Mouse (Mus musculus) lung, postnatal 10 days (tissue): Measurements from ENCODE around the gene Tle6.

Experiments
- DNase-seq: peaks from one replicate; pipeline ENCODE4 v3.0.0; 2021

Gene Tle6

DNA sequence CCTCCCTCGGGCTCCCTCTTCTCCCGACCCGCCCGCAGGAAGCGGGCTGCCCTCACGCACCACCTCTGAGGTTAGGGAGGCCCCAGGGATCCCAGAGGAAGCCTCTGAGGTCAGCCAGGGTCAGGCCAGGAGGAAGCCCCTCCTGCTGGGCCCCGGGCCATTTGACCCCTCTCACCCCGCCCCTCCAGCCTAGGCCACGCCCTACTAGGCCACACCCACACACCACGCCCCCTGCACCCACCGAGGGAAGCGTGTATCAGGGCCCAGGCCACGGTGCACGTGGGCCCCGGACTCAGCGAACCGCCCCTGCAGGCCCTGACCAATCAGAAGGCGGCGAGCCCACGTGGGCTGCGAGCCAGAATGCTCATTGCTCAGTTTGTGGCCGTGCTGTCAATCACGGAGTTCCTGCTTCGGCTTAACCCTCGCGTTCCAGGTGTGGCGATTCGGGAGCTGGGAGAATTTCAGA lies at the start of gene Tle6:
Gene Tle6 (minus strand): TSS at position 336 of the 466 bp plus-strand sequence.
- peak; percentile 97 for DNase-seq

DNA sequence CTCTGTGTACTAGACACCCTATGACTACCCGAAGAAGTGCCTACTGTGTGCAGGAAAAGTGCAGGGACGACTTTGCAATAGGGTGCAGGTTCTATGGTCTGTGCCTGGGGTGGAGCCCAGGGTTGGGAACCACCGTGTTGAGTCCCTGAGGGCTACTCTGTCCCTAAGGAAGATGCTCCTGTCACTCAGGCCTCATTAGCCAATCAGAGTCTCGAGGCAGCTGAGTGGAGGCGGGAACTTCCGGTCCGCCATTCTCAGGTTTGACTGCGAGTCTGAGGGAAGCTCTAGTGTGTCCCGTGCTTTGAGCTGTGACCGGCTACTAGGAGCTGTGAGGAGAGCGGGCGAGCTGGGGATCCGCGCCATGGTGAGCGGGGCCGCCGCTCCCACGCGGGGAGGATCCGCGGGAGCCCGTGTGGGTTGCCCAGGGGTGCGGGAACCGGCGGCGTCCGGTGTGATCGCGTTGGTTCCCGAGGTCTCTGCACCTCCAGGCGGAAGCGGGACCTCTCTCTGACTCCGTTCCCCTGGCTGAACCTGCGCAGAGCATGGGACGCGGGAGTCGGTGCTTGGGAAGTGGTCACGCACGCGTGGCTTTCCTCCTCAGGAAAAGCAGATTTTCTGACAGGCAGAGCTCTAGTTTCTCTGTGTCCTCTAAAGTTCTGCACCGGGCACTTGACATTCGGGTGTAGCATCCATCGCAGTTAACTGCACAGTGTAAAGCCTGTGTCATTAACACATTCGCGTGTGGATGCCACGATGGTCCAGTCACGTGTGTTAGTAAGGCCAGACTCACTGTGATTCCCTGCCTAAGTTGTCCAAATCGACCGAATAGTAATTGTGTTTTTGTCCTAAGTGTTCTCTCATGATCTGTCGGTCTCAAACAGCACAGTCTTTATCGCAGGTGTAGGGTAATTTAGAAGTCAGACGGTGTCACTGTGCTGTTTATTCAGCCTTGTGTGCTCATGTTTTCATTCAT lies 48.2 kb upstream of the Tle6 start, which contains the start of gene Gm10778:
Gene Gm10778 (plus strand): TSS at position 257 of the 973 bp plus-strand sequence.
- peak; percentile 92 for DNase-seq

DNA sequence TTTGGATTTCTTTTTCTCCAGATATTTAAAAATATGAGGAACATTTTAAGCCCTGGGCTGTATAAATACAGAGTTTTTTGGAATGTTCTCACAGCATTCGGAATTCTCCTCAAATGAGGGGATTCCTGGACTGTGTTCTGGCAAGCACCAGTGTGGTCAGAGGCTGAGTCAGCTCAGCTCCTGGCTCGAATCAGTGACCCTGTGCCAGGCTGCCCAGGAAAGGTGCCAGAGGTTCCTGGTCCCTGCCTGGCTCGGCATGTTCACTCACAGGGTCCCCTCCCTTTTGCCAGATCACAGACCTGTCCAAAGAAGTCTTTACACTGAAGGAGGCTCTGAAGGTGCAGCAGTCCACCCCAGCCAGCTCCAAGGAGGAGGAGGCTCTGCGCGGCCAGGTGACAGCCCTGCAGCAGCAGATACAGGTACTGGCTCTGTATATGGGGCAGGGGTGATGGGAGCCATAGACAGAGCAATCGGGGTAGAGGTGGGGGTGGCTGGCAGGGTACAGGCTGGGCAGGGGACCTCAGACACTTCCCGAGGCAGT lies 45.2 kb upstream of the Tle6 start:
- DNase-seq: no peak

DNA sequence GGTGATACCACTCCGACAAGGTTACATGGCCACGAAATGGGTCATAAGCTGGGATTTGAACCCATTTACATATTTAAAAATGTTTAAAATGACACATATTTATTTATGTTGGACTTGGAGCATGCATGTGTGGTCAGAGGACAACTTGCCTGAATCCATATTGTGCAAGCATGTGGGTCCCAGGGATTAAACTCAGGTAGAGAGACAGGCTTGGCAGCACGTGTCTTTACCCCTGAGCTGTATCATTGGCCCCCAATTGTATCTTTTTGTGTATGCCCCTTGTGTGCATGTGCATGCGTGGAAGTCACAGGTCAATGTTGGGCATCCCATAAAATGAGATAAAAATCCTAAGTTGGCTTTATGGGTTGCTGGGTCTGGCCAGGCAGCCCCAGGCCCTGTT lies 44.5 kb upstream of the Tle6 start:
- DNase-seq: no peak

DNA sequence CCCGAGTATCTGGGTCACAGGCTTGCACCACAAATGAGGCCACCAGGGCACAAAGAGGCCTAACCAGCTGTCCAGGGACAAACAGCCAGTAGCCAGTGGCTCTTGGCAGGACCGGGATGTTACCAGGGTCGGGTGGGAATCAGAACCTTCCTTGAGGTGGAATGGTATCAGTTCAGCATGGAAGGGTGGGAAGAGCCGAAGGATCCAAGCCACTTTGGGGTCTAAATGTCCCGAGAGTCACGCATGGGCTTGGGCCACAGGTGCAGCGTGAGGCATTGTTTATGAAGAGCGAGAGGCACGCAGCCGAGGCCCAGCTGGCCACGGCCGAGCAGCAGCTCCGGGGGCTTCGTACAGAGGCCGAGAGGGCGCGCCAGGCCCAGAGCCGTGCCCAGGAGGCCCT lies 43.8 kb upstream of the Tle6 start:
- DNase-seq: no peak

DNA sequence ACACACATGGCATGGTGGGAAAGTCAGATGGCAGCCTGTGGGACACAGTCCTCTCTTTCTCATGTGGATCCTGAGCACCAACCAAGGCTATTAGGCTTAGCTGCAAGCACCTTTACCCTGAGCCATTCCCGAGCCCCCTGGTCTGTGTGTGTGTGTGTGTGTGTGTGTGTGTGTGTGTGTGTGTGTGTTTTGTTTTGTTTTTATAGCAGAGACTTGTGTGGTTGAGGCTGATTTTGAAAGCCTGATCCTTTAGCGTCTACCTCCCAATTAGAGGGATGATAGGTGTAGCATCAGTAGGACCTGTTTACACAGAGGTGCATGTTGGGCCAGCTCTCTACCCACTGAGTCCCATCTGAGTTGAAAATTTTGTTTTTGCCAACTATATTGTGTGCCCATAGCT lies 43.3 kb upstream of the Tle6 start:
- no peak for DNase-seq

DNA sequence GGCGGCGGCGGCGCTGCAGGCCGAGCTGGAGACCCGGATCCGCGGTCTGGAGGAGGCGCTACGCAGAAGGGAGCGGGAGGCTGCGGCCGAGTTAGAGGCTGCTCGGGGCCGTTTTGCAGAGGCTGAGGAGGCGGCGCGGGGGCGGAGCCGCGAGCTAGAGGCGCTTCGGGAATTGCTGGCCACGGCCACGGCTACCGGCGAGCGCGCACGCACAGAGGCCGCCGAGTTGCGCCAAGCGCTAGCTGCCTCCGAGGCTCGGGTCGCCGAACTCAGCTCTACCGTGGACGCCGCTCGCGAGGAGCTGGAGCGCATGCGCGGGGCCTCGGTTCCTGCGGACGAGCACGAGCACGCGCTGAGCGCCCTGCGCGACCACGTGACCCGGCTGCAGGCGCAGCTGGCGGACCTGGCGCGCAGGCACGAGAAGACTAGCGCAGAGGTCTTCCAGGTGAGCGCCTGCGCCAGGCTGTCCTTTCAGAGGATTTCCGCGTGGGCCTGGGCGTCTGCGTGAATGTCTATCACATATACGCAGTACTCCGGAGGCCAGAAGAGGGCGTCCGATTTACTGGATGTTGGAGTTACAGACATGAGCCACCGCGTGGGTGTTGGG lies 42.7 kb upstream of the Tle6 start:
- DNase-seq: peak; percentile 96

DNA sequence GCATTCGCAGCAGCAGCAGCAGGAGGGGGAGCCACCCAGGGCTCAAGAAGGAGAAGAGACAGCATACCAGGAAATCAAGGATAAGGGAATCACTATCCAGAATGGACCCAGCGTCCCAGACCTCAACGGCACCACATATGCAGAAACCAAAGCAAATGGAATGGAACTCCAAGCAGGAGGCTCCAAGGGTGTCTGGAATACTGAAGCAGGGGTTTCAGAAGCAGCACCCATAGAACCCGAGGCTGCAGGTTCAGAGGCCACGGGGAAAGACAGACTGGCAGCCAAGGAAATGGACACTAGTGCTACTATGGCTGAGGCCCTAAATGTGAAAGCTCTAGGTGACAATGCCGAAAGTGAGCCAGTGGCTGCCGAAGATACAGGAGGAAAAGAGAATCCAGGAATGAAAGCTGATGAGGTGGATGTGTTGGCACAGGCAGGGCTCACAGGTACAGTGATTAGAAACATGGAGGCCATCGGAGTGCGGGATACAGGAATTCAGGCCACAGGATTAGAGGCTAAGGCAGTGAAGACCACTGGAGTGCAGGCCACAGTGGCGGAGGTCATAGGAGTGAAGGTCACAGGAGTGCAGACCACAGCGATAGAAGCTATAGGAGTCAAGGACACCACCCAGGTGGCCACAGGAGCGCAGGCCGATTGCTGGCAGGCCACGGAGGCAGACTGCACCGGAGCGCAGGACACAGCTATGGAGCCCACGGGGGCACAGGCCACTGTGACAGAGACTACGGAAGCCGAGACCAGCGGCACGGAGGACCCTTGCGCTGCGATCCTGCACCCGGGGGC lies 42.0 kb upstream of the Tle6 start:
- no peak for DNase-seq

DNA sequence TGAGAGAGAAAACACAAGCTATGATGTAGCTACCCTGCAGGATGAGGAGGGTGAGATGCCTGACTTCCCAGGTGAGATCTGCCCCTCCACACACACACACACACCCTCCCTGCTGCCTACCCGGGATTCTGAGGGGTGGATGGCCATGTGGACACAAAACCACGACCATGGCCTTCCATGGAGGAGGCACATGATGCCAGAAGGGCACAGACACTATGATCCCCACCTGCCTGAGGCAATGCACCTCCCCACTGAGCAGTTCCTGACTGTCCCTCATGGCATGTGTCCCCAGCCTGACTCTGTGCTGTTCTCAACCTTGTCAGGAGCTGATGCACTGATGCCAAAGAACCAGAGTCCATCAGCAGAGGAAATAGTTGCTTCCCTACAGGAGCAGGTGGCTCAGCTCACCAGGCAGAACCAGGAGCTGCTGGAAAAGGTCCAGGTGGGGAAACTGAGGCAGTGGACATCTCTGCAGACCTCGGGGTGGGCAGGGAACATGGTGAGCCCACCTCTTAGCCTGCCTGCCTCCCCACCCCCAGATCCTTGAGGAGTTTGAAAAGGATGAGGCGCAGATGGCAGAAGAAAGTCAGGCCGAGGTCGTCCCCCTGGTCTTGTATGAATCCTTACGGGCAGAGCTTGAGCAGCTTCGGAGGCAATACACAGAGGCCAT lies 41.2 kb upstream of the Tle6 start:
- DNase-seq: no peak

DNA sequence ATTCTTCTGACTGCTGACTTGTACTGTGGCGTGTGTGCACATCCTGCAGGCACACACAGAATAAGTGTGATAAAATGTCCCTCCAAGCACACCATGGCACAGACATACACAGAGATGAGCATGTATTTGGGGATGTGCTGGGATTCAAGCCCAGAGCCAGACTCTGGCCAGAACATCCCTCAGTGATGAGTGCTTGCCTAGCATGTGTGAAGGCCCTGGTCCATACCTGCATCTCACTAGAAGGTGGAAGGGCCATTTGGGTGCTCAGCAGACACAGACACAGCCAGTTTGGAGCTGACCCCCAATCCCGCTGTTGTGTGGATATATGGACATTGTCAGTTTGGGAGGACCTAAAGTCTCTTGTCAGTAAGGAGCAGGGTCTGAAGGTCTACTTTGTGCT lies 40.7 kb upstream of the Tle6 start:
- DNase-seq: no peak

DNA sequence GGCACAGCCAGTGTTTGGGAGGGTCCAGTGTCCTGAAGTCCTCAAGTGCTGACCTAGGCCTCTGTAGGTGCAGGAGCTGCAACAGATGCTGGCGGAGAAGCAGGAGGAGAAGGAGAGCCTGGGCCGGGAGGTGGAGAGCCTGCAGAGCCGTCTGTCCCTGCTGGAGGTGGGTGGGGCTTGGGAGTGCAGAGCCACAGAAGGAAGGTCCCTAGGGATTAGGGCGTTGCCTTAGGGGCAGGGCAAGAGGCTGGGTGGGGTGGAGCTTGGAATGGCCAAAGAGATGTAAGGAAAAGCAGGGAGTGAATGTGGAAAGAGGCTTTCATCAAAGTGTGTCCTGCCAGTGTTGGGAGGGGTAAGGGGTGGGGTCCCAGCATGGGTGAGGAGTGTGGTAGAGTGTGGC lies 40.0 kb upstream of the Tle6 start:
- DNase-seq: peak; percentile 50

DNA sequence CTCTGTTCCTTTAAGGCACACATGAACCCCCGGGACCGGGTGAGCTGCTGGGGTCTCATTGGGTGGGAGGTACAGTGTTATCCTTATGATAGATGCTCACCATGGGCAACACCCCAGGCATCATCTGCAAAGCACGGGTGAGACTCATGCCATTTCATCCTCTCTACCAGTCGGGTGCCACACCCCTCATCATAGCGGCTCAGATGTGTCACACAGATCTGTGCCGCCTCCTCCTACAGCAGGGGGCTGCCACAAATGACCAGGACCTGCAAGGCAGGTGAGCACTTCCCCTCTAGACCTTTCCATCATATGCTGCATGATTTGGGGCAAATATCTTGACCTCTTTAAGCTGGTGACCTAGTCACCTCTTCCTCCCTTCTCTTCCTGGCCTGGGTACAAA lies 37.2 kb upstream of the Tle6 start:
- no peak for DNase-seq

DNA sequence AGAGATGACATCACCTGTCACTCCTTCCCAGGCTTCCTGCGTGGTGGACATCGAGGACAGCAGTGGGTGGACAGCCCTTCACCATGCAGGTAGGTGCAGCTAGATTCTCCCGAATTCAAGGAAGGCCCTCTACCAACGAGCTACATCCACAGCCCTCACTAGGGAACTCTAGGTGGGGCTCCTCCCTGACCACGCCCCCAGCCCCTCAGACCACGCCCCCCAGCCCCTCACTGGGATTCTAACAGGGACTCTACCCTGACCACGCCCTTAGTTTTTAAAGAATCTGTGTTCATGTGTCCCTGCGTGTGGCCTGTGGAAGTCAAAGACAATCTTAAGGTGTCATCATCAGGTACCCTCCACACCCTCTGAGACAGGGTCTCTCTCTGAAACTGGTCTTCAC lies 35.5 kb upstream of the Tle6 start:
- DNase-seq: no peak

DNA sequence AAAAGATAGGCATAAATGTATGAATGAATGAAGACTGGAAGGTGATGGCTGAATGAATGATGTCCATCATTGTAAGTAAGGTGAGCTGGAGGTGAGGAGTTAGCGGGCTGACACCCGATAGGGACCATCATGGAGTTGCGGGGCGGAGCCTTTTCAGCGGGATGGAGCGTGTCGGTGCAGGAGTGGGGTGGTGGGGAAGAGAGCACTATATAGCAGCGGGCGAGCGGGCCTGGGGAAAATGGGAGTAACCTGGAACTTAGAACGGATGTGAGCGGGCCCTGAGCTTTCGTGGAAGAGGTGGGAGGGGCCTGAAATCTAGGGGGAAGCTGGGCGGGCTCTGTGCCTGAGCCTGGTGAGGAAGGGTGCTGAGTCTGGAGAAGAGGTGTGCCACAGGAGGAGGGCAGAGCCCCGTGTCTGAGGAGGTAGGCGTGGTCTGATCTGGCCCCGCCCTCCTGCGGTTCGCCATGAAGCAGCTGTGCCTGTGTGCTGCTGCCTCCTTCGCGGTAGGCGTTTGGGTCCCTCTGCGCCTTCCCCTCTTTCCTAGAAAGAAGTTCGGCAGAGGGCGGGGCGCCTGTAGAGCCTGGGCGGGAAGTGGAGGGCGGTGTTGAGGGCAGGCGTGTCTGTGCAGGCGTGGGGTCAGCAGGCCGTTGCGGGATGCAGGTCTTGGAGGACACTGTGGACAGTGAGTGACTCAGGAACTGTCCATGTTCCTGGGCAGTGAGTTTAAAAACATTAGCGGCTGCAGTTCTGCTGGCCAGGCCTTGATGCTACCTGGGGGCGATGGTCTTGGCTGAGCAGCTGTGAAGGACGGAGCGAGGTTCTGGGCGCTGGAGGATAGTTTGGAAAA lies 32.6 kb upstream of the Tle6 start:
- peak; percentile 92 for DNase-seq

DNA sequence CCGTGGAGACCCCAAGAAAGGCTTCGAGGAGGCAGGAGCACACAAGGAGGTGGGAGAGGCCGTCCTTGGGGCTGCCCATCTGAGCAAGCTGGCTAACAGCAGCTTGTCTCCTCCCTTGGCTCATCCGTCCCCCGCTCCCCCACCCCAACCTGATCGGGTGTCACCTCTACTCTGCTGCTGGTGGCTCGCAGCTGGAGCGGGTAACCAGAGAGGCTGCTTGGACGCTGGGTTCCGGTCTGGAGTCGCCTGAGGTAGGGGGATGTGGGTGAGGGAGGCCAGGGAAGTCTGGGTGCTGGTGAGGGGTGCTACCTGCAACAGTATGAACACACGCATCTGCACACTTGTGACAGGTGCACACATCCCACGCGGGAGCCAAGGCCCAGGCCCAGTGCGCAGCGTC lies 27.5 kb upstream of the Tle6 start, which contains the start of gene Ankrd24:
Gene Ankrd24 (plus strand): TSS at position 151 of the 400 bp plus-strand sequence.
- DNase-seq: no peak

DNA sequence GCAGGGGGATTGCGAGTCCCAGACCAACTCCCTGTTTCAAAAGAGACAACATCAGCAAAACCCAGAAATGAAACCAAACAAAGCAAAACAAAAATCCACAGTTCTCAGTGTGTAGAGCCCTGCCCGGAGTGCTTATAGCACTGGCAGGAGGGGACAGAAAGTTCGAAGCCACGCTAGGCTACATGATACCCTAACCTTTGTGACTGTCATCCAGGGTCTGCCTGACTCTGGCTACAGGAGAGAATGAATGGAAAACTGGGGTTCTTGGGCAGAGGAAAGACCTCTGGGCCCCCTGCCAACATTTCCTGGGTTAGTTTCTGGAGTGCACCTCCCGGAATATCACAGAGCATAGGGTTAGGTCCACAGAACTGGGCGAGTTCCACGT lies 27.0 kb upstream of the Tle6 start:
- DNase-seq: peak; percentile 46

DNA sequence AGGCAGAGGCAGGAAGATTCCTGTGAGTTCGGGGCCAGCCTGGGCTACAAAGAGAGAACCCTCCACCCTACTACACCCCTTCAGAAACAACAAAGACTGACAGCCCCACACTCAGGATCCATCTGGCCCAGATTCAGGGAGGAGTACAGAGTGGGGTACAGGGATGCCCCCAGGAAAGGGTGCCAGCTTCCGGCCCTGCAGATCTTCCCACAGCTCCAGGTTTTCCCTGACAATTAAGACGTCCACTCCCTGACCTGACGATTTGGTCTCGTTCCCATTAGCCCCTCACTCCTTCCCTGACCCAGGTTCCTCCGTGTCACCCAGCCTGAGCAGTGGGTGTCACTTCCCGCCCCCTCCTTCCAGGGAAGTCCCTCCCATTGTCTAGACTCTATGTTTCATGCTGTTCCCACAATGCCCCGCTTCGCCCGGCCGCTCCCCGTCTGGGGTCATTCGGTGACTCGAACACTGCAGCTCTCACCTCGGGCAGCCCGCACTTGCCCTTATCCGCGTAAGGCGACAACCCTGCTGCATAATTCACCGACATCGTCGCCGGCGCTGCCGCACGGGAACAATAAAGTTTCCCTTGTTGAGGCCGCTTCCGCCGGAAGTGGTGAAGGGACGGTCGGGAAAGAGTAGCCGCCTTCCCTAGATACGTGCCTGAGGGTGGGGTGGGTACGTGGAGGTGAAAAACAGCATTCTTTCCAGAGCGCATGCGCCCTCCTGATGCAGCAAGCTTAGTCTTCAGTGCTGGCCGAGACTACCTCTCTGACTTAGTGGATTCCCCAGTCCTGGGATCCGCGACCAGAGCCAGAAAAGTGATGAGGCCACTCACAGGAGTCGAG lies 26.3 kb upstream of the Tle6 start, which contains the start of gene Sirt6:
Gene Sirt6 (minus strand): TSS at position 804 of the 842 bp plus-strand sequence.
- DNase-seq: peak; percentile 95

DNA sequence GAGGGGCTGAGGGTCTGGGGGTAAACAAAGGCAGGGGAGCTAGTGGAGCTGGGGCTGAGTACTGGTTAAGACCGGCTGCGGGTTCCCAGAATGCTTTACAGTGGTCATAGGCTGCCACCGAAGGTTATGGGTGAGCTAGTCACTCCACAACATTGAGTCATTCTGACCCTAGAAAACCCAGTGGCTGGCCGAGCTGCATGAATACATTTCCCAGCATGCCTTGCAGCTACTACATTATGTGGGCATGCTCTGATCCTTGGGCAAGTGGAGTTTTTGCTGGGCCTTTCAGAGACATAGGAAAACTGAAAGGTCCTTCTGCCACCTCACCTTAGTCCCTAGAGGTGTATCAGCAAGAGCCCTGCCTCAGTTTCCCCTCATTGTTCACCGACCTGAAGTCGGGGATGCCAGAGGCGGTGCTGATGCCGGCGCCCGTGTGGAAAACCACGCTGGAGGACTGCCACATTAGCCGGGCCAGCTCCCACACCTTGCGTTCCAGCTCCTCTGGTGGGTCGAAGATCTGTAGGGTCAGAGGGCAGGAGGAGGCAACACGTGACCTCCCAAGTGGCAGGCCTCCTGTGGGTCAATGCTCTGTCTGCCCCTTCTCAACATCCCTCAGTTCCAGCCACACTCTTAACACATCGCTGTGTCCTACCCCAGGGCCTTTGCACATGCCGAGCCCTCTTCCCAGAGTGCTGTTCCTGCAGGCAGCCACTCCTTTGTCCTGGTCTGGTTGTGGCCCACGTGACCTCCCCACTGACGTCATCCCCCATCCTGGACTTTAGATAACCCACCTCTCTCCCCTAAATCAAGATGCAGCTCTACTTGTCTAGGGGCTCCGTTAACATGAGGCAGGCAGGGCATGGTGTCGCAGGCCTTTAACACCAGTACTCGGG lies 25.5 kb upstream of the Tle6 start:
- DNase-seq: no peak

DNA sequence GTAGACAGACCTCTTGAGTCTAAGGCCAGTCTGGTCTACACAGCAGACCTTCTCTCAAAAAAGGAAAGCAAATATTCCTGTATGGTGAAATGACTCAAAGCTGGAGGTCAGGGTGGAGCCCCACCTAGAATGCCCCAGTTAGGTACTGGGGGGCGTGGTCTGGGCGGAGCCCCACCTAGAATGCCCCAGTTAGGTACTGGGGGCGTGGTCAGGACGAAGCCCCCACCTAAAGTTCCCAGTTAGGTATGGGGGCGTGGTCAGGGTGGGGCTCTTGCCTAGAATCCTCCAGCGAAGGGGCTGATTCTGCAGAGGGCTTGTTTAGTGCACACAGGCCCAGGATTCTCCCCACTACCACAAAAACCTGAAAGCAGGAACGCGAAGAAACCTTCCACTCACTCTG lies 22.6 kb upstream of the Tle6 start:
- no peak for DNase-seq
